Mouse (Mus musculus) heart, adult 2 months (tissue): ENCODE results near the gene Setdb1. TPM values are rescaled to one million over a fixed set of nuclear protein-coding genes. Genes with fewer than 3 reads are reported as not detected.
A peak's percentile ranks its signal among the peaks of the same experiment; 100 is the strongest.

Source experiments
- DNase-seq, 2 experiments: peaks; one replicate each; pipeline ENCODE4 v3.0.0; 2021
- H3K27ac ChIP-seq: fragments of 200-600 bp; 2 replicates; pipeline ENCODE4 v1.8.1; 2022
- H3K27me3 ChIP-seq: fragments of 200-500 bp; 2 replicates; pipeline ENCODE4 v1.6.1; 2012; ENCODE audit warnings: mild to moderate bottlenecking, low read length, inconsistent platforms, mixed read lengths; ENCODE audit not compliant: control insufficient read depth, insufficient read depth
- H3K36me3 ChIP-seq: fragments of 200-500 bp; 2 replicates; pipeline ENCODE4 v1.6.1; 2012; ENCODE audit warnings: low read length, inconsistent platforms; ENCODE audit not compliant: control insufficient read depth, insufficient read depth
- H3K4me1 ChIP-seq: fragments of 200-500 bp; 2 replicates; pipeline ENCODE4 v1.6.1; 2011; ENCODE audit warnings: low read length; ENCODE audit not compliant: control insufficient read depth, insufficient read depth
- H3K4me3 ChIP-seq: fragments of 200-600 bp; 2 replicates; pipeline ENCODE4 v1.8.1; 2022
- H3K79me2 ChIP-seq: fragments of 200-500 bp; replicated peaks from 2 replicates; pipeline ENCODE4 v1.6.1; 2012; ENCODE audit warnings: mild to moderate bottlenecking, inconsistent platforms, low read length, moderate library complexity, mixed read lengths; ENCODE audit not compliant: control insufficient read depth, insufficient read depth
- H3K9ac ChIP-seq: fragments of 200-500 bp; 2 replicates; pipeline ENCODE4 v1.6.1; 2012; ENCODE audit warnings: low read depth, mild to moderate bottlenecking, control low read depth, inconsistent platforms, low read length, mixed read lengths
- CTCF ChIP-seq: fragments of 200-600 bp; IDR thresholded peaks from 2 replicates; pipeline ENCODE4 v1.8.1; 2022; ENCODE audit warnings: antibody characterized with exemption, mild to moderate bottlenecking, moderate library complexity
- EP300 ChIP-seq: fragments of 200-500 bp; IDR thresholded peaks from 2 replicates; pipeline ENCODE4 v1.6.1; 2011; ENCODE audit warnings: low read depth, low read length, control low read depth; ENCODE audit not compliant: insufficient read depth
- POLR2A ChIP-seq: fragments of 200-500 bp; IDR thresholded peaks from 2 replicates; pipeline ENCODE4 v1.6.1; 2011; ENCODE audit warnings: mild to moderate bottlenecking, low read depth, low read length, control low read depth; ENCODE audit not compliant: insufficient read depth
- WGBS: fragments of 180-500 bp; shearing (Covaris S2); methylation state at CpG from one replicate; pipeline ENCODE4 v1.1.7; 2018; 5-methylcytosine and 5-hydroxymethylcytosine counted together
- intact Hi-C: fragments of 180-260 bp; cut with DNase I; formaldehyde crosslinking; loops from one replicate; pipeline ENCODE4 v1.15.1; 2025
- polyA plus RNA-seq: library from polyadenylated mRNA; depleted of rRNA; stranded (reverse); fragments of >200 nt; gene quantifications from 2 replicates; pipeline ENCODE4 v1.2.3, GENCODE M21; 2012
- total RNA-seq, 2 experiments: library from RNA; stranded (reverse); gene quantifications; 2 replicates each; pipeline ENCODE4 v1.2.3; 2021

The Setdb1 gene
- total and polyA plus RNA-seq, 3 experiments, result 8.0 to 12.2 (median 10.4) TPM

DNA sequence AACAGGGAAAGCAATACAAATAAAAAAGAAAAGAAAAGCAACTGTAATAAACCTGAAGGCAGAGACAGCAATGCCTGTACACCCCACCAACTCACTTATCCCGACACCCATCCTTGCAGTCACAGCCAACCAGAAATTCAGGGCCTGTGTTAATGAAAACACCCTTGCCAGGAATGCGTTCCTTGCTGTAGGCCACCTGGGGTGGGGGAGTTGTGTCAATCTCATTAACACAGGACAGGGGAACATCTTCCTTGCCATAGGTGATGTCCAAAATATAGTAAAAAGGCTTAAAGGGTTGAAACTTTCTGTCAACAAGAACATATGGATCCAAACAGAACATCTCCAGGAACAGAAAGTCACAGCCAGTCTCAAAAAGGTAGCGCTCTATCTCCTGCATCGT lies 18.8 kb downstream of the Setdb1 start:
- Histone ChIP-seq H3K4me3 (no peak overlapping the region), H3K4me1 (no peaks in the 10 kb centered on the region), H3K27me3 (no peaks in the 10 kb centered on the region), H3K27ac (no peak overlapping the region), H3K79me2 (no peaks in the 10 kb centered on the region), H3K9ac (no peak overlapping the region), H3K36me3 (peaks cover 2% of the 10 kb centered on the region; the same call in 1 of the 2 replicates)
- TF ChIP-seq CTCF, result no peak
- TF ChIP-seq EP300, result no peak
- no peak for TF ChIP-seq POLR2A
- intact Hi-C loops, result no loop called here
- WGBS, result 96% methylated on average over 4 of the region's 4 CpGs
- no peak for DNase-seq

DNA sequence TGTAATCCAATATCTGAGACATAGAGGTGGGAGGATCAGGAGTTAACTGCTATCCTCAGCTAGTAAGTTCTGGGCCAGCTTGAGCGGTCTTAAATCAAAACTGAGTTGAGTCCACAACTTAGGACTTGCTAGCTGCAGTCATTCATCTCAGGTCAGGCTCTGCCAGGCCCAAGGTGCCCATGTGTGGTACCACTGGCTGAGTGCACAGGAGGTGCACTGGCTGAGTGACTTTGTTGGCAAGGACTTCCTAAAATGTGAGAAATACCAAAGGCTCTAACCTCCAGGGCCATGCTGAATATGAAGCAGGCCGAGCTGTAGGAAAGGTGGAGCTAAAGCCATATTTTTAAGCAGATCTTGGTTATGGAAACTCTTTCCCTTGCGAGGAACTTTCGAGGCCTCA lies 19.7 kb downstream of the Setdb1 start:
- intact Hi-C loops, result no loop called here
- no peak overlapping the region for H3K9ac ChIP-seq
- no peaks in the 10 kb centered on the region for H3K27me3 ChIP-seq
- WGBS, result 92% methylated on average over 4 of the region's 4 CpGs
- H3K36me3 ChIP-seq, result peaks cover 2% of the 10 kb centered on the region; the same call in 1 of the 2 replicates
- no peak for TF ChIP-seq EP300
- no peaks in the 10 kb centered on the region for H3K4me1 ChIP-seq
- no peaks in the 10 kb centered on the region for H3K79me2 ChIP-seq
- H3K4me3 ChIP-seq, result no peak overlapping the region
- H3K27ac ChIP-seq, result no peak overlapping the region
- no peak for DNase-seq

DNA sequence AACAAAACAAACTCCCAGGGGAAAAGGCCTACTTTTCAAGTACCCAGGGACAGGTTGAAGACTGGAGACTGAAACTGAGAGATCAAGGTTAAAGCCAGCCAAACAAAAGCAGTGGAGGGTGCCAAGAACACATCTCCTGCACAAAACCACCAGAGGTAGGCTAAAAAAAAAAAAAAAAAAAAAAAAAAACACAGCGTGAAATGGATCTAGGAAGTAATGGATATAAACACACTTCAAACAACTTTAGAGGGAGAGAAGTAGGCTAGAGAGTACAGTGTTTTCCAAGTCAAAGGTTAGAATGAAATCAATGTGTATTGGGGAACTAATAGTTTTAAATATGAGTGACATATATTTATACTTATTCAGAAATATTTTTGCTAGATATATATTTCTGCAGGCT lies 25.5 kb downstream of the Setdb1 start:
- 78% methylated on average over 1 of the region's 1 CpGs for WGBS
- H3K79me2 ChIP-seq, result no peaks in the 10 kb centered on the region
- H3K36me3 ChIP-seq, result no peaks in the 10 kb centered on the region; the same call in 1 of the 2 replicates
- H3K9ac ChIP-seq, result no peak overlapping the region
- no peak overlapping the region for H3K4me3 ChIP-seq
- no peaks in the 10 kb centered on the region for H3K27me3 ChIP-seq
- H3K27ac ChIP-seq, result no peak overlapping the region
- intact Hi-C loops, result no loop called here
- DNase-seq, result no peak
- no peaks in the 10 kb centered on the region for H3K4me1 ChIP-seq
- TF ChIP-seq EP300 (no peak), POLR2A (no peak)

DNA sequence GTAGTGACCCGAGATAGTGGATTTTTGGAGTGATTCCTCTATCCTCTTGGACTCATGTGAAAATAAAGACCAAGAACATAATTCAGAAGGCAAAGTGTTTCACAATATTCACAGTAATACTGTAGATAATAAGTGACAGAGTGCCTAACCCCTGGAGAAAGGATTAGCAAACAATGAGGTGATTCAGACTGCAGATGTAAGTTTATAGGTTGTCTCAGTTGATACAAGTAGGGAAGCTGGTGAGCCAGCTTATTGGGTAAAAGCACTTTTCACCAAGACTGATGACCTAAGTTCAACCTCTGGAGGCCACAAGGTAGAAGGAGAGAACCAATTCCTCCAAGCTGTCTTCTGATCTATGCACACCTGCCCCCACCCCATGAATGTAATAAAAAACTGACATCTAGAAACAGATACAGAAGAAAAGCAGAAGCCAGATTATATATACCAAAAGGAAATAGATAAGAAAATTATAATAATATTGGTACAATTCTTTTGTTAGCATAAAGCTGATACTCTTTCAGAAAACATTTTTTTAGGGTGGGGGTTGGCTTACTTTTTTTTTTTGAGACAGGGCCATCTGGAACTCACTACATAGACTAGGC lies 28.1 kb downstream of the Setdb1 start:
- DNase-seq, result no peak
- Histone ChIP-seq H3K36me3 (no peaks in the 10 kb centered on the region; the same call in 1 of the 2 replicates), H3K79me2 (no peaks in the 10 kb centered on the region), H3K4me3 (no peak overlapping the region), H3K4me1 (no peaks in the 10 kb centered on the region), H3K27ac (no peak overlapping the region), H3K9ac (no peak overlapping the region), H3K27me3 (no peaks in the 10 kb centered on the region)
- intact Hi-C loops, result no loop called here
- TF ChIP-seq CTCF (no peak), EP300 (no peak), POLR2A (no peak)
- 93% methylated on average over 1 of the region's 1 CpGs for WGBS

DNA sequence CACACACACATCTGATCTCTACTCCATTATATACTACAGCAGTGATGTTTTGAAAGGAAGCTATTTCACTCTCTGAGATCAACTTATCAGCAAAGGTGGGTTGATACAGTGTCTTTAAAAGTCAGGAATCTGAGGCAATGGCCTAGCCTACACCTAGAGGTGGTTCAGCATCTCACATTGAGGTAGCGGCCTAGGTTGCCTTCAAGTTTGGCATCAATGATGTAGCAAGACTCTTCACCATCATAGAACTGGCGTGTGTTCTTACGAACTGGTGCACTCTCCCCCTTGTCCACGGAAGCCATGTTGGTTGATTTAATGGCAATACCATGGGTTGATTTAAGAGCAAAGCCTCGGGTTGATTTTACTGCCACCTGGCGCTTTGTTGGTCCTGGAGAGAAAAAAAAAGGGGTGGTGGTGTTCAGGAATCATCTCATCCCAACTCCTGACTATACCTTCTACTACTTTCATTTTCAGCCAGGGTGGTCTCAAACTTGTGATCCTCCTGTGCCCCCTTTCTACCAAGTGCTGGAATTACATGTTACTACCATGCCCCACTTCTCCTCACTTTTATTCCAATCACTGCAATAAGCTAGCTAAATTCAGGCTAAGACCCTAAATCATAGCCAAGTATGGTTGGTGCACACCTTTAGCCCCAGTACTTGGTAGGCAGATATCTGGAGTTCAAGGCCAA lies 32.4 kb downstream of the Setdb1 start:
- TF ChIP-seq POLR2A, result no peak
- peak; percentile 49 for TF ChIP-seq CTCF
- Histone ChIP-seq H3K27ac (no peak overlapping the region), H3K9ac (no peak overlapping the region), H3K27me3 (no peaks in the 10 kb centered on the region), H3K4me1 (no peaks in the 10 kb centered on the region), H3K36me3 (no peaks in the 10 kb centered on the region; the same call in 1 of the 2 replicates), H3K4me3 (no peak overlapping the region), H3K79me2 (no peaks in the 10 kb centered on the region)
- DNase-seq, result no peak
- intact Hi-C loops, result no loop called here
- 91% methylated on average over 6 of the region's 6 CpGs for WGBS

DNA sequence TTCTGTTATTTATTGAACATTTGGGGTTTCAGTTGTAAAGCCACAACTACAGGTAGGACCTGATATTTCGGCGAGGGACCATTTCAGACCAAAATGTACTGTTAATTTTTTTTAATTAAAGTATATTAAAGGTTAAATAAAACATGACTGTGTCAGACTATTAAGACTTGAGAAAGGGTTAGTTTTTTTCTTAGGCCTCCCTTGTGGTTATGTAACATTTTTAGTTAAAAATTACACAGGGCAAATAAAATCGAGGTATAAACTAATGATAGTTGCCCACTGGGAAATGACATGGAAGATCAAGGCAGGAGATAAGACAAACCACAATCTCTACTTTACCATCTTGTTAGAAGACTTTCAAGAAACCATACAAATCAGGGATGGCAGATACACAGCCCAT lies 33.6 kb downstream of the Setdb1 start:
- no peak for DNase-seq
- WGBS, result 81% methylated on average over 3 of the region's 3 CpGs
- TF ChIP-seq CTCF (no peak), EP300 (no peak), POLR2A (no peak)
- Histone ChIP-seq H3K27ac (no peak overlapping the region), H3K4me1 (peaks cover 6% of the 10 kb centered on the region), H3K36me3 (no peaks in the 10 kb centered on the region; the same call in 1 of the 2 replicates), H3K9ac (no peak overlapping the region), H3K4me3 (no peak overlapping the region), H3K79me2 (no peaks in the 10 kb centered on the region), H3K27me3 (no peaks in the 10 kb centered on the region)
- intact Hi-C loops, result no loop called here
